Mouse (Mus musculus) erythroblast, embryonic 14.5 days (primary cell): ENCODE data around the gene Olfr325.

Experiments used
- GATA1 ChIP-seq: IDR thresholded peaks from 2 replicates; pipeline ENCODE4 v1.6.1; 2012; ENCODE audit warnings: low read length, inconsistent platforms, mixed read lengths
- TAL1 ChIP-seq: IDR thresholded peaks from 3 replicates; pipeline ENCODE4 v1.6.1; 2012; ENCODE audit warnings: low read length, inconsistent platforms, mixed read lengths

- TF ChIP-seq GATA1 (no peak), TAL1 (peak; percentile 37; the same call in 2 of the 3 replicates)
Measured at GRCm38 (mm10) chr11:58597837-58598236, 20.3 kb downstream of the Olfr325 start.
